Mouse (Mus musculus) liver, postnatal 0 days (tissue): ENCODE measurements at regions not wholly inside any gene's neighbourhood (a gene's known extent, or its start where the extent isn't known, plus 50 kb on each side); places are given as distances from the start of the nearest gene placed in this dataset.
A peak's percentile ranks its signal among the peaks of the same experiment; 100 is the strongest.

Experiments
- ATAC-seq: fragments of 200-750 bp; cut with Nextera tagmentation; 2 replicates; pipeline ENCODE4 v1.8.0; 2017; ENCODE audit warnings: mild to moderate bottlenecking, moderate library complexity
- DNase-seq: peaks from one replicate; pipeline ENCODE4 v3.0.0-alpha.2; 2016
- H3K27ac ChIP-seq: fragments of 300-500 bp; sonication (generic); 2 replicates; pipeline ENCODE4 v1.5.1; 2014; ENCODE audit warnings: antibody characterized with exemption, moderate library complexity, mild to moderate bottlenecking, low read depth
- H3K27me3 ChIP-seq: fragments of 300-500 bp; sonication (generic); 2 replicates; pipeline ENCODE4 v1.6.1; 2014; ENCODE audit warnings: low read length, control low read depth, mixed read lengths; ENCODE audit not compliant: insufficient read depth
- H3K36me3 ChIP-seq: fragments of 300-500 bp; sonication (generic); replicated peaks from 2 replicates; pipeline ENCODE4 v1.6.1; 2014; ENCODE audit warnings: mild to moderate bottlenecking, control low read depth, low read length, moderate library complexity, mixed read lengths; ENCODE audit not compliant: insufficient read depth
- H3K4me1 ChIP-seq: fragments of 300-500 bp; sonication (generic); 2 replicates; pipeline ENCODE4 v1.6.1; 2014; ENCODE audit warnings: antibody characterized with exemption, mild to moderate bottlenecking, control low read depth; ENCODE audit not compliant: insufficient read depth
- H3K4me2 ChIP-seq: fragments of 300-500 bp; sonication (generic); 2 replicates; pipeline ENCODE4 v1.6.1; 2014; ENCODE audit warnings: low read depth, mild to moderate bottlenecking, low read length, moderate library complexity, mixed read lengths
- H3K4me3 ChIP-seq: fragments of 300-500 bp; sonication (generic); 2 replicates; pipeline ENCODE4 v1.5.1; 2014; ENCODE audit warnings: low read depth, low read length
- H3K9ac ChIP-seq: fragments of 300-500 bp; sonication (generic); replicated peaks from 2 replicates; pipeline ENCODE4 v1.6.1; 2014; ENCODE audit warnings: mild to moderate bottlenecking, moderate library complexity
- H3K9me3 ChIP-seq: fragments of 300-500 bp; sonication (generic); 2 replicates; pipeline ENCODE4 v1.6.1; 2016; ENCODE audit warnings: mild to moderate bottlenecking, control low read depth, low read length, mixed read lengths
- CTCF ChIP-seq: sonication (generic); IDR thresholded peaks from 2 replicates; pipeline ENCODE4 v1.5.1; 2016; ENCODE audit warnings: antibody characterized with exemption, low read depth
- EP300 ChIP-seq: IDR thresholded peaks from 2 replicates; pipeline ENCODE4 v1.6.1; 2016; ENCODE audit warnings: antibody characterized with exemption, low read depth, mild to moderate bottlenecking
- WGBS: fragments of 180-500 bp; shearing (Covaris S2); extraction: QIAGEN DNeasy Blood & Tissue Kit; methylation state at CpG from one replicate; pipeline ENCODE4 v1.1.7; 2014; ENCODE audit not compliant: insufficient replicate concordance; 5-methylcytosine and 5-hydroxymethylcytosine counted together

DNA sequence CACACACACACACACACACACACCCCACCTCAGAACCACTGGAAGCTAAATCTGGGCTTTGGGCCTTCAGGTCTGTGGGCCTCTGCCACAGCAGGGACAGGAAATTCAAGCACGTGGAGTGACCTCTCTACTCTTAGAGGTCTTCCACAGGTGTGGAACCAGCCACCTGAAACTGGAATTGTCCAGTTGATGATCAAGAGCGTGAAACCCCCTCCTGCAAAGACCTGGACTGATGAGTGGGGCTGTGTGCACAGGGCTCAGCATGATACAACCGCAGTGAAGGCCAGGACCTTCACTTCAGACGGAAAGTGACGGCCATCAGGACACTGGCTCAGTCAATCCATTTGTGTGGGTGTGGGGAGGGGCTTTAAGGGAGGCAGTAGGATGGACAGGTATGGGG, 72.5 kb downstream of the Sik1 start:
- Histone ChIP-seq H3K9ac (no peak overlapping the region), H3K27me3 (no peaks in the 10 kb centered on the region), H3K9me3 (no peaks in the 10 kb centered on the region), H3K4me1 (peaks cover 14% of the 10 kb centered on the region), H3K4me2 (no peak overlapping the region), H3K27ac (no peak overlapping the region), H3K4me3 (no peak overlapping the region), H3K36me3 (no peaks in the 10 kb centered on the region)
- 83% methylated on average over 5 of the region's 5 CpGs for WGBS
- DNase-seq (no peak), ATAC-seq (no peak)
- TF ChIP-seq CTCF (no peak), EP300 (no peak)

DNA sequence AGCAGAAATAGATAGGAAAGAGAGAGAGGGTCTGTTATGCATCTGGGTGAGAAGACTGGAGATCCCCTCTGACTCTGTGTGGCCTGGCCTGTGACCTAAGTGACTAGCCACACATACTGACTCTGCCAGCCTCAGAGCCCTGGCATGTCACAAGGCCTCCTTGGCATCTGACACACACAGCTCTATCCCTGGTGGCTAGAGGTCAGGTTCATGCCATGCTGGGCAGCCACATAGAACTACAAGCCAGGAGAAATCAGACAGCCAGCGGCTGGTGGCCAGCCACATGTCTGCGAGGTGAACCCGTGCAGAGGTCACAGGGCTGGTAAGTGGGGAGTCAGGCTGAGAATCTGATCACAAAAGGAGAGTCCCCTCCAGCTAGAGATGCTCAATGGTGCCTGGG, 67.3 kb downstream of the Sik1 start:
- Histone ChIP-seq H3K4me3 (no peak overlapping the region), H3K27me3 (no peaks in the 10 kb centered on the region), H3K4me2 (no peak overlapping the region), H3K9ac (no peak overlapping the region), H3K9me3 (no peaks in the 10 kb centered on the region), H3K27ac (no peak overlapping the region), H3K4me1 (peaks cover 10% of the 10 kb centered on the region; the same call in 1 of the 2 replicates), H3K36me3 (no peaks in the 10 kb centered on the region)
- DNase-seq (no peak), ATAC-seq (no peak)
- TF ChIP-seq EP300: no peak
- no peak for TF ChIP-seq CTCF
- WGBS: 85% methylated on average over 3 of the region's 3 CpGs

DNA sequence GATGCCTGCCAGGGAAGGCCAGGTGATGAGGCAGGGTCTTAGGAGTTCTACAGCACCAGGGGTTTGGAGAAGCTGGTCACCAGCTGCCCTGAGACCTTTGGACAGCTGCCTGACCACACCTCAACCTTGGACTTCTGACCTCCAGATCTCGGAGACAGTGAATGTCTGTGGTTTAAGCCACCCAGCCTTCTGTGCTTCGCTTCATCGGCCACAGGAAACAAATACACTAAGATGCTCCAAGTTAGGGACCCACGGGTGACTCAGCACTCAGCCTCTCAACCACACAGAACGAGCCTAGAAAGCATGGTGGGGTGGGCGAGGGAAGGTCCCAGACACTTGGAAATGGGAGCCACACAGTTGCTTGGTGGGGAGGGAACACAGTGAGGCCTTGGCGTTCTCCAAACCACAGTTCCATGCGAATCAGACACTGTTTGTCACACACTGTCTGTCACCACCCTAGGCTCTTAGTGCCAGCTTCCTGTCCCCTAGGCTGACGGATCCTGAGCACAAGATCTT, 66.5 kb downstream of the Sik1 start:
- Histone ChIP-seq H3K27ac (no peak overlapping the region), H3K27me3 (no peaks in the 10 kb centered on the region), H3K9me3 (no peaks in the 10 kb centered on the region), H3K9ac (no peak overlapping the region; the same call in 1 of the 2 replicates), H3K4me3 (no peak overlapping the region), H3K4me1 (peaks cover 11% of the 10 kb centered on the region; the same call in 1 of the 2 replicates), H3K4me2 (no peak overlapping the region), H3K36me3 (no peaks in the 10 kb centered on the region)
- no peak for ATAC-seq
- no peak for DNase-seq
- TF ChIP-seq CTCF (no peak), EP300 (no peak)
- 40% methylated on average over 9 of the region's 9 CpGs for WGBS

DNA sequence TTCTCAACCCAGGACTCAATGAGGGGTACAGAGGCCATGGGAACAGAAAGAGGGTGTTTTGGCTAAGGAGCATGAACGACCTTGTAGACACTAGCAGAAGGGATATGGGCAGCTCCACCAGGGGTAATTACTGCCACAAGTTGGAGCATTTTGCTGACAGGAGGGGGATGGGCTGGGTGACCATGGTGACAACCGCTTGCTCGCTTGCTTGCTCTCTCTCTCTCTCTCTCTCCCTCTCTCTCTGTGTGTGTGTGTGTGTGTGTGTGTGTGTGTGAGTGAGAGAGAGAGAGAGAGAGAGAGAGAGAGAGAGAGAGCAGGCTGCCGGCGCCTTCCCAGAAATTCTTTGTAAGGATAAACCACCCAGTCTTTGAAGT, 65.7 kb downstream of the Sik1 start:
- no peaks in the 10 kb centered on the region for H3K9me3 ChIP-seq
- H3K36me3 ChIP-seq: no peaks in the 10 kb centered on the region
- WGBS: 38% methylated on average over 4 of the region's 5 CpGs
- no peak overlapping the region for H3K4me3 ChIP-seq
- DNase-seq (no peak), ATAC-seq (no peak)
- H3K4me2 ChIP-seq: no peak overlapping the region
- no peak overlapping the region for H3K27ac ChIP-seq
- no peak overlapping the region for H3K9ac ChIP-seq
- TF ChIP-seq EP300: no peak
- no peak for TF ChIP-seq CTCF
- H3K4me1 ChIP-seq: peaks cover 11% of the 10 kb centered on the region; the same call in 1 of the 2 replicates
- H3K27me3 ChIP-seq: no peaks in the 10 kb centered on the region

DNA sequence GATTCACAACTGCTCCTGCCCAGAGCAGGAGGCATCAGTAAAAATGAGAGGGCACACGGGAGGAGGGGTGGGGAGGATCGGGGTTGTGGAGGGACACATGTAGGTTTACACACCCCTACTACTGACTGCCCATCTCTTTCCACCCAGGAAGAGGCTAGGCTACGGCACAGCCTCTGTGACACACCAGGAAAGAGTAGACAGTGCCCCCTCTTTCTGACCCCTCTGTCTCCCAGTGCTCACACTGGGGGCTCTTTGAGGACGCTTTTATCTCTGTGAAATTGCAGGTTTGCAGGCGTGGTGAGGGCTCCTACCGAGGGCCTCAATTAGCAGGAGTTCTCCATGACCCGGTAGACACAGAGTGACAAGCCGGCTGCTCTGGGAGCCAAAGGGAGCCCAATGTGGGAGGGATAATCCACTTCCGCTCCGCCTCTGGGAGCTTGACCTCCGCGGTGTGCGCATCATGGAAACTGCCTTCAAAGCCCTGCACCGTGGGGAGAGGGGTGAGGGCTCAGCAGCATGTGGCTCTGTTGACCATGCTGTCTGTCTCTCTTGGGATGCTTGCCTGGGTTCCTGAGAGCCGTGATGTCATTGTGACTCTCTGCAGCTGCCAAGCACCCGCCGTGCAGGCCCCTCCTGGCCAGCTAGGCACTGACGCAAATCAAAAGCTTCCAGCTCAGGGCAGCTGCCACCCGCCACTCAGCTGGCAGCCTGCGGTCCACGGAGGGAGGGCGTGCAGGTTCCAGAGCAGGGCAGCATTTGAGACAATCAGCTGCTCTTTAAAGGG, 65.1 kb downstream of the Sik1 start:
- H3K9ac ChIP-seq: no peak overlapping the region
- H3K4me1 ChIP-seq: peaks cover 11% of the 10 kb centered on the region; the same call in 1 of the 2 replicates
- H3K4me3 ChIP-seq: no peak overlapping the region
- no peak overlapping the region for H3K4me2 ChIP-seq
- no peaks in the 10 kb centered on the region for H3K27me3 ChIP-seq
- no peaks in the 10 kb centered on the region for H3K36me3 ChIP-seq
- H3K9me3 ChIP-seq: no peaks in the 10 kb centered on the region
- ATAC-seq (peak; percentile 61), DNase-seq (peak; percentile 57)
- no peak overlapping the region for H3K27ac ChIP-seq
- no peak for TF ChIP-seq CTCF
- no peak for TF ChIP-seq EP300
- WGBS: 39% methylated on average over 22 of the region's 22 CpGs

DNA sequence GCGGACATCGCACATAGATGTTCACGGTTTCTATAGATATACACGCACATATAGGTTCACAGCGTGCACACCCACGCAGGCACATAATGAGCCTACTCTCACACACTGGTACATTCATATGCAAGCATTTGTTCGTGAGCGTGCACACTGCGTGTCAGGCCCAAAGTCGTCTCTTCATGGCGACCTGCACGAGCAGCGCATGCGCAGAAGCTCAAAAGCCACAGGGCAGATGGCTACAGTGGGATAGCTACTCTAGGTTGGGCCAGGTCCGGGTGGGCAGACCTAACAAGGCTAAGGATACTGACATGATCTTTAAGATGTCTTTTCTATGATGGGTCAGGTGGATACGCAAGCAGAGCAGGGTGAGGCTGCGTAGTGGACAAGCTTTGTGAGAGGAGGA, 63.9 kb downstream of the Sik1 start:
- 90% methylated on average over 17 of the region's 17 CpGs for WGBS
- TF ChIP-seq CTCF (no peak), EP300 (no peak)
- Histone ChIP-seq H3K36me3 (no peaks in the 10 kb centered on the region), H3K9ac (no peak overlapping the region), H3K9me3 (no peaks in the 10 kb centered on the region), H3K4me1 (peaks cover 11% of the 10 kb centered on the region; the same call in 1 of the 2 replicates), H3K4me3 (no peak overlapping the region), H3K4me2 (no peak overlapping the region), H3K27me3 (no peaks in the 10 kb centered on the region), H3K27ac (no peak overlapping the region)
- ATAC-seq (no peak), DNase-seq (no peak)
